Mouse (Mus musculus) lung, postnatal 0 days (tissue): Measurements from ENCODE around the gene Tmem184a. TPM values are rescaled to one million over a fixed set of nuclear protein-coding genes. Genes with fewer than 3 reads are reported as not detected.
A peak's percentile ranks its signal among the peaks of the same experiment; 100 is the strongest.

Experiments
- ATAC-seq: fragments of 200-750 bp; cut with Nextera tagmentation; 2 replicates; pipeline ENCODE4 v1.8.0; 2017; ENCODE audit warnings: moderate library complexity
- DNase-seq: peaks from one replicate; pipeline ENCODE4 v3.0.0-alpha.2; 2016; ENCODE audit warnings: low spot score
- H3K27ac ChIP-seq: fragments of 300-500 bp; sonication (generic); 2 replicates; pipeline ENCODE4 v1.5.1; 2014; ENCODE audit warnings: antibody characterized with exemption, mild to moderate bottlenecking, low read length, mixed read lengths
- H3K27me3 ChIP-seq: fragments of 300-500 bp; sonication (generic); replicated peaks from 2 replicates; pipeline ENCODE4 v1.6.1; 2014; ENCODE audit warnings: low read length, mixed read lengths; ENCODE audit not compliant: insufficient read depth
- H3K36me3 ChIP-seq: fragments of 300-500 bp; sonication (generic); 2 replicates; pipeline ENCODE4 v1.6.1; 2014; ENCODE audit warnings: low read length, mixed read lengths; ENCODE audit not compliant: insufficient read depth
- H3K4me1 ChIP-seq: fragments of 300-500 bp; sonication (generic); 2 replicates; pipeline ENCODE4 v1.6.1; 2014; ENCODE audit warnings: antibody characterized with exemption, low read depth, low read length, mixed read lengths; ENCODE audit not compliant: insufficient read depth
- H3K4me2 ChIP-seq: fragments of 300-500 bp; sonication (generic); replicated peaks from 2 replicates; pipeline ENCODE4 v1.6.1; 2014; ENCODE audit warnings: low read depth, mild to moderate bottlenecking, low read length, moderate library complexity, mixed read lengths
- H3K4me3 ChIP-seq: fragments of 300-500 bp; sonication (generic); 2 replicates; pipeline ENCODE4 v1.5.1; 2014; ENCODE audit warnings: low read depth, low read length
- H3K9ac ChIP-seq: fragments of 300-500 bp; sonication (generic); replicated peaks from 2 replicates; pipeline ENCODE4 v1.6.1; 2014; ENCODE audit warnings: low read depth, mild to moderate bottlenecking
- H3K9me3 ChIP-seq: fragments of 300-500 bp; sonication (generic); 2 replicates; pipeline ENCODE4 v1.6.1; 2016; ENCODE audit warnings: low read length, mixed read lengths
- CTCF ChIP-seq: IDR thresholded peaks from 2 replicates; pipeline ENCODE4 v1.5.1; 2016; ENCODE audit warnings: antibody characterized with exemption, mild to moderate bottlenecking
- EP300 ChIP-seq: IDR thresholded peaks from 2 replicates; pipeline ENCODE4 v1.6.1; 2016; ENCODE audit warnings: antibody characterized with exemption, mild to moderate bottlenecking, control low read depth
- WGBS: fragments of 180-500 bp; shearing (Covaris S2); extraction: QIAGEN DNeasy Blood & Tissue Kit; methylation state at CpG from one replicate; pipeline ENCODE4 v1.1.7; 2014; 5-methylcytosine and 5-hydroxymethylcytosine counted together
- polyA plus RNA-seq: library from polyadenylated mRNA; unstranded; fragments of >200 nt; fragmentation: Nextera tagmentation; extraction: Ambion mirVana; gene quantifications from 2 replicates; pipeline ENCODE4 v1.2.1, GENCODE M21; 2015

Tmem184a gene
- polyA plus RNA-seq, 1 experiment from 2014 or later, result 15.5 TPM

DNA sequence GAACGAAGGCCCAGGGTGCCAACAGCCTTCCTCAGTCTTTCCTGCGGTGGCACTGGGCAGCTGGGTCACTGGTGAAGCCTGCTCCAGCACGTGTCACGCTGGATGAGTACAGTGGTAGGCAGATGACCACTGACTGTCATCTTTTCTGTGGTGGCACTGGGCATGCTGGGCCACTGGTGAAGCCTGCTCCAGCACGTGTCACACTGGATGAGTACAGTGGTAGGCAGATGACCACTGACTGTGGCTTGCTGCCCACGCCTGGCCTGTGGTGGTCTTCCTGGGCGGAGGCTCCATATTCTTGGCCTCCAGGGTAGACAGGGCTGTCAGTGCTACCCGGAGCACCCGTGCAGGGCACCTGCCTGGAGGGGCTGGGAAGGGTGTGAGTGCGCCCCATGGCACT, 17.8 kb downstream of the Tmem184a start:
- Histone ChIP-seq H3K4me2 (no peak overlapping the region), H3K36me3 (peaks cover 22% of the 10 kb centered on the region; the same call in 1 of the 2 replicates), H3K9ac (no peak overlapping the region), H3K4me3 (no peak overlapping the region), H3K4me1 (peaks cover 13% of the 10 kb centered on the region; the same call in 1 of the 2 replicates), H3K27ac (no peak overlapping the region), H3K27me3 (no peaks in the 10 kb centered on the region), H3K9me3 (no peaks in the 10 kb centered on the region)
- WGBS, result 88% methylated on average over 10 of the region's 10 CpGs
- no peak for TF ChIP-seq EP300
- no peak for TF ChIP-seq CTCF
- ATAC-seq (no peak), DNase-seq (no peak)

- H3K9ac ChIP-seq, result no peak overlapping the region
- H3K27ac ChIP-seq, result no peak overlapping the region
- no peak overlapping the region for H3K4me2 ChIP-seq
- peaks cover 22% of the 10 kb centered on the region; the same call in 1 of the 2 replicates for H3K36me3 ChIP-seq
- no peak for DNase-seq
- peaks cover 19% of the 10 kb centered on the region; the same call in 1 of the 2 replicates for H3K4me1 ChIP-seq
- H3K4me3 ChIP-seq, result no peak overlapping the region
- no peak for ATAC-seq
- WGBS, result 92% methylated on average over 8 of the region's 8 CpGs
- H3K9me3 ChIP-seq, result no peaks in the 10 kb centered on the region
- H3K27me3 ChIP-seq, result no peaks in the 10 kb centered on the region
- TF ChIP-seq CTCF, result no peak
- no peak for TF ChIP-seq EP300
Observed at GRCm38 (mm10) chr5:139801231-139801630, 18.5 kb downstream of the Tmem184a start.

- H3K36me3 ChIP-seq, result peaks cover 22% of the 10 kb centered on the region; the same call in 1 of the 2 replicates
- WGBS, result 91% methylated on average over 33 of the region's 33 CpGs
- H3K27ac ChIP-seq, result no peak overlapping the region
- no peaks in the 10 kb centered on the region for H3K27me3 ChIP-seq
- no peaks in the 10 kb centered on the region for H3K9me3 ChIP-seq
- no peak overlapping the region for H3K9ac ChIP-seq
- no peak for TF ChIP-seq CTCF
- no peak for TF ChIP-seq EP300
- no peak overlapping the region for H3K4me3 ChIP-seq
- no peak overlapping the region for H3K4me2 ChIP-seq
- no peak for DNase-seq
- peaks cover 28% of the 10 kb centered on the region for H3K4me1 ChIP-seq
- no peak for ATAC-seq
Observed at GRCm38 (mm10) chr5:139799801-139800590, 19.7 kb downstream of the Tmem184a start.

- Histone ChIP-seq H3K4me1 (peaks cover 33% of the 10 kb centered on the region), H3K9me3 (no peaks in the 10 kb centered on the region), H3K9ac (no peak overlapping the region), H3K27ac (no peak overlapping the region), H3K27me3 (no peaks in the 10 kb centered on the region), H3K36me3 (peaks cover 22% of the 10 kb centered on the region; the same call in 1 of the 2 replicates), H3K4me3 (no peak overlapping the region), H3K4me2 (no peak overlapping the region)
- 95% methylated on average over 9 of the region's 9 CpGs for WGBS
- DNase-seq (no peak), ATAC-seq (no peak)
- TF ChIP-seq EP300 (no peak), CTCF (no peak)
Observed at GRCm38 (mm10) chr5:139799041-139799440, 20.7 kb downstream of the Tmem184a start.

DNA sequence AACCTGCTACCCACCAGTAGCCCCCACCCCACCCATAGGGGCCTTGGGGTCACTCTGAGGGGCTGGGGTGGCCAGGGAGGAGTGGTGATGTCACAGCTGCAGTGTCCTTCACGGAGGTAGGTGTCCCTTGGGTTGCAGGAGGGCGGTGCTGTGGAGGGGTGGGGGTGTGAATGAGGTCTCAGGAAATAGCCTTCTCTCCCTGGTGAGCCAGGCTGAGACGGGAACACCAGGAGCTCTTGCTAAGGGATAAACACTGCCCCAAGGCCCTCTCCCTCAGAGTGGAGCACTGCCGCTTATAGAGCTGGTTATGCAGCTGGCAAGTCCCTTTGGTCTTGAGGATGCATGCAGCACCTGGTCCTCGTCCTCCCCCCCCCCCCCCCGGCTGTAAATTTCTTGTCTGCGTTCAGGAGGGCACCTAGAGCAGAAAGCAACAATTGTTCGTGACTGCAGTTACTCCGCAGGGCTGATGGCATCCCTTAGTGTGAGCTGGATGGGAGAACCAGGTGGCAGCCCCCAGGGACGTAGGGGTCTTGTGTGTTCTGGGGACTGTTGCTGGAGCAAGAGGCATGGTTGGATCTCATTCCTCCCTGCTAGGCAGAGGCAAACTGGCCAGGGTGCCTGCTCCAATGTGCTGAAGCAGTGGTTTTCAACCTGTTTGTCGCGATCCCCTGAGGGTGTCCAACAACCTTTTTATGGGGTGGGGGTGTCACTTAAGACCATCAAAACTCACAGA, 21.4 kb downstream of the Tmem184a start:
- Histone ChIP-seq H3K27ac (peak overlapping the region; percentile 94), H3K27me3 (no peaks in the 10 kb centered on the region), H3K4me2 (peak overlapping the region; percentile 56), H3K36me3 (peaks cover 22% of the 10 kb centered on the region; the same call in 1 of the 2 replicates), H3K4me3 (no peak overlapping the region), H3K9ac (no peak overlapping the region), H3K9me3 (no peaks in the 10 kb centered on the region), H3K4me1 (peaks cover 38% of the 10 kb centered on the region)
- DNase-seq (peak; percentile 49), ATAC-seq (peak; percentile 20)
- no peak for TF ChIP-seq EP300
- TF ChIP-seq CTCF, result no peak
- WGBS, result 44% methylated on average over 10 of the region's 12 CpGs
